ENCODE assay signal across 25 mouse cellular contexts in genomic region chr13:30952044-30952443, GRCm38 (mm10). TPM values are rescaled to one million over a fixed set of nuclear protein-coding genes. Genes with fewer than 3 reads are reported as not detected.
A peak's percentile ranks its signal among the peaks of the same experiment; 100 is the strongest.
DNase-seq lines count a peak whose midpoint lies in the region; ATAC-seq lines count a peak whose summit lies in the region.
"Had no signal": no experiment of that assay in that cellular context is flagged by ENCODE, and none has a peak within 500 bp of the region (broad histone marks: within the 10 kb centered on the region; RNA-seq: fewer than 3 reads in every experiment).

No protein-coding gene starts in this region.

- H3K9ac ChIP-seq in limb, embryonic 11.5 days (ENCODE audit: low read length) = no peak overlapping the region
- no peak overlapping the region for H3K9ac ChIP-seq in midbrain, embryonic 11.5 days (ENCODE audit: low read length)
- H3K9ac ChIP-seq in midbrain, embryonic 13.5 days (replicated peaks) = no peak overlapping the region

- 93% methylated on average over 2 of the region's 2 CpGs for WGBS in limb, embryonic 11.5 days
- WGBS in limb, embryonic 10.5 days = 97% methylated on average over 2 of the region's 2 CpGs
- WGBS in midbrain, embryonic 11.5 days = 92% methylated on average over 2 of the region's 2 CpGs
- 91% methylated on average over 2 of the region's 2 CpGs for WGBS in midbrain, embryonic 13.5 days

- no peaks in the 10 kb centered on the region for H3K9me3 ChIP-seq in limb, embryonic 11.5 days (ENCODE audit: control insufficient read depth, low read length)
- no peaks in the 10 kb centered on the region for H3K9me3 ChIP-seq in limb, embryonic 10.5 days (replicated peaks)
- no peaks in the 10 kb centered on the region for H3K9me3 ChIP-seq in midbrain, embryonic 11.5 days (ENCODE audit: control insufficient read depth, low read length)
- no peaks in the 10 kb centered on the region for H3K9me3 ChIP-seq in midbrain, embryonic 13.5 days

- H3K27ac ChIP-seq in limb, embryonic 11.5 days (replicated peaks; ENCODE audit: low read depth, low read length) = no peak overlapping the region
- no peak overlapping the region for H3K27ac ChIP-seq in limb, embryonic 10.5 days
- H3K27ac ChIP-seq in midbrain, embryonic 11.5 days (ENCODE audit: low read depth, low read length) = no peak overlapping the region
- H3K27ac ChIP-seq in midbrain, embryonic 13.5 days = no peak overlapping the region

- no peaks in the 10 kb centered on the region for H3K27me3 ChIP-seq in limb, embryonic 11.5 days (ENCODE audit: control insufficient read depth, insufficient read depth, low read length)
- H3K27me3 ChIP-seq in limb, embryonic 10.5 days (ENCODE audit: low read depth, poor library complexity, severe bottlenecking) = no peaks in the 10 kb centered on the region
- H3K27me3 ChIP-seq in midbrain, embryonic 11.5 days (ENCODE audit: control insufficient read depth, insufficient read depth, low read length) = no peaks in the 10 kb centered on the region
- H3K27me3 ChIP-seq in midbrain, embryonic 13.5 days = no peaks in the 10 kb centered on the region
- H3K27me3 ChIP-seq: CH12.LX, Patski had no signal

- no peak overlapping the region for H3K4me2 ChIP-seq in limb, embryonic 11.5 days (ENCODE audit: low read depth, severe bottlenecking)
- H3K4me2 ChIP-seq in midbrain, embryonic 11.5 days = no peak overlapping the region
- H3K4me2 ChIP-seq in midbrain, embryonic 13.5 days (replicated peaks) = no peak overlapping the region

- ATAC-seq in limb, embryonic 11.5 days (ENCODE audit: insufficient number of reproducible peaks, low FRiP score, low TSS enrichment, low read depth) = no peak
- ATAC-seq in midbrain, embryonic 11.5 days (ENCODE audit: low FRiP score) = no peak
- ATAC-seq in midbrain, embryonic 13.5 days = no peak
- ATAC-seq in megakaryocyte, adult 5-6 weeks (ENCODE audit: poor library complexity, severe bottlenecking) = peak; percentile 53
- ATAC-seq: activated CD4-positive, CD25-positive, alpha-beta regulatory T cell, adult 4 months; CD4-positive, CD25-positive, alpha-beta regulatory T cell, adult 4 months; Patski had no signal

- H3K4me1 ChIP-seq in limb, embryonic 11.5 days (ENCODE audit: control insufficient read depth, insufficient read depth, low read length) = no peaks in the 10 kb centered on the region
- H3K4me1 ChIP-seq in limb, embryonic 10.5 days = no peaks in the 10 kb centered on the region
- H3K4me1 ChIP-seq in midbrain, embryonic 11.5 days (ENCODE audit: control insufficient read depth, insufficient read depth, low read length) = no peaks in the 10 kb centered on the region
- no peaks in the 10 kb centered on the region for H3K4me1 ChIP-seq in midbrain, embryonic 13.5 days (replicated peaks)

- H3K36me3 ChIP-seq in limb, embryonic 11.5 days (ENCODE audit: control insufficient read depth, insufficient read depth, low read length) = no peaks in the 10 kb centered on the region
- 0 out of 2 replicates have a peak, but pooled peaks cover 6% of the 10 kb centered on the region for H3K36me3 ChIP-seq in limb, embryonic 10.5 days
- 0 out of 2 replicates have a peak, but pooled peaks cover 4% of the 10 kb centered on the region for H3K36me3 ChIP-seq in midbrain, embryonic 11.5 days (ENCODE audit: control insufficient read depth, insufficient read depth, low read length)
- peaks cover 4% of the 10 kb centered on the region; the same call in 1 of the 2 replicates for H3K36me3 ChIP-seq in midbrain, embryonic 13.5 days

- no peak overlapping the region for H3K4me3 ChIP-seq in limb, embryonic 11.5 days (ENCODE audit: low read depth, low read length)
- no peak overlapping the region for H3K4me3 ChIP-seq in limb, embryonic 10.5 days
- no peak overlapping the region for H3K4me3 ChIP-seq in midbrain, embryonic 11.5 days (ENCODE audit: low read depth, low read length)
- H3K4me3 ChIP-seq in midbrain, embryonic 13.5 days (replicated peaks) = no peak overlapping the region

- DNase-seq in heart, adult 11 months = peak; percentile 31
- no peak for DNase-seq in heart, adult 8-10 months (ENCODE audit: low spot score)
- peak; percentile 10 for DNase-seq in limb, embryonic 11.5 days (ENCODE audit: low spot score)
- no peak for DNase-seq in limb, embryonic 10.5 days (ENCODE audit: low spot score)
- DNase-seq in midbrain, embryonic 11.5 days (ENCODE audit: low spot score, missing footprints) = peak; percentile 56
- DNase-seq in kidney, postnatal 4 days = no peak
- DNase-seq: adrenal gland, adult 2 months; adrenal gland, adult 8-10 months; adrenal gland, postnatal 10 days; adrenal gland, postnatal 14 days; adrenal gland, postnatal 25 days; adrenal gland, postnatal 36 days; B cell, adult 2 months; cerebellum, adult 11 months; cerebellum, adult 11-12 months had no signal

RNA-seq across cellular contexts. Expression of gene Hus1b, which starts 4.5 kb away (rescaled TPM):
- total RNA-seq in heart, adult 8-10 months (2022) = under 1 TPM in 3 of 4 experiments, not detected in 1; 0.28 to 0.55 (median 0.35) TPM
- not detected in 2 replicates for polyA plus RNA-seq in limb, embryonic 11.5 days (2014; fragmentation: Nextera tagmentation; extraction: Ambion mirVana)
- 0.13 TPM in 1 of 2 replicates, not detected in the other for polyA plus RNA-seq in limb, embryonic 10.5 days (2016; fragmentation: Nextera tagmentation; extraction: Ambion mirVana)
- polyA plus RNA-seq in midbrain, embryonic 11.5 days (2014; fragmentation: Nextera tagmentation; extraction: Ambion mirVana) = 0.14 TPM in 1 of 2 replicates, not detected in the other
- polyA plus RNA-seq in midbrain, embryonic 13.5 days (2015; fragmentation: Nextera tagmentation; extraction: Ambion mirVana) = not detected in 2 replicates
- 0.65 and 0.98 TPM in 2 replicates for total RNA-seq in megakaryocyte, adult 5-6 weeks (2015)
- total RNA-seq in megakaryocyte, adult 5-6 weeks (2017) = 0.98 and 1.3 TPM in 2 replicates
- polyA plus RNA-seq: activated CD4-positive, CD25-positive, alpha-beta regulatory T cell, adult 4 months; G1E; Patski had no signal

RNA-seq across cellular contexts. Expression of gene Exoc2, which starts 21.8 kb away (rescaled TPM):
- total RNA-seq in heart, adult 8-10 months (2022) = 10 to 100 TPM; 13.1 to 17.2 (median 15.6) TPM
- 30.9 and 32.7 TPM in 2 replicates for polyA plus RNA-seq in limb, embryonic 11.5 days (2014; fragmentation: Nextera tagmentation; extraction: Ambion mirVana)
- polyA plus RNA-seq in limb, embryonic 10.5 days (2016; fragmentation: Nextera tagmentation; extraction: Ambion mirVana) = 25.2 and 31.1 TPM in 2 replicates
- polyA plus RNA-seq in midbrain, embryonic 11.5 days (2014; fragmentation: Nextera tagmentation; extraction: Ambion mirVana) = 41.3 and 49.9 TPM in 2 replicates
- polyA plus RNA-seq in midbrain, embryonic 13.5 days (2015; fragmentation: Nextera tagmentation; extraction: Ambion mirVana) = 44.7 and 50.9 TPM in 2 replicates
- total RNA-seq in megakaryocyte, adult 5-6 weeks (2015) = 51.4 and 59.8 TPM in 2 replicates
- total RNA-seq in megakaryocyte, adult 5-6 weeks (2017) = 51.5 and 53.6 TPM in 2 replicates

RNA-seq across cellular contexts. Expression of gene Gm5447, which starts 22.0 kb away (rescaled TPM):
- not detected for total RNA-seq in heart, adult 8-10 months (2022)
- polyA plus RNA-seq in limb, embryonic 11.5 days (2014; fragmentation: Nextera tagmentation; extraction: Ambion mirVana) = not detected in 2 replicates
- polyA plus RNA-seq in limb, embryonic 10.5 days (2016; fragmentation: Nextera tagmentation; extraction: Ambion mirVana) = 0.11 TPM in 1 of 2 replicates, not detected in the other
- polyA plus RNA-seq in midbrain, embryonic 11.5 days (2014; fragmentation: Nextera tagmentation; extraction: Ambion mirVana) = not detected in 2 replicates
- polyA plus RNA-seq in midbrain, embryonic 13.5 days (2015; fragmentation: Nextera tagmentation; extraction: Ambion mirVana) = 0.11 and 0.14 TPM in 2 replicates
- 0.07 TPM in 1 of 2 replicates, not detected in the other for total RNA-seq in megakaryocyte, adult 5-6 weeks (2015)
- 0.59 TPM in 1 of 2 replicates, not detected in the other for total RNA-seq in megakaryocyte, adult 5-6 weeks (2017)
- total RNA-seq: adrenal gland, adult 18-20 months; adrenal gland, adult 2 months; adrenal gland, postnatal 14 days; adrenal gland, postnatal 25 days; adrenal gland, postnatal 36 days; CH12.LX; ES-E14; MEL had no signal
- polyA plus RNA-seq: adrenal gland, adult 2 months; CD4-positive, CD25-positive, alpha-beta regulatory T cell, adult 4 months; G1E had no signal

Comparison
In these comparisons a context has a peak if more than half of its experiments do, and no peak if none do; other contexts are left out.
1. DNase-seq: peak in heart, adult 11 months (single experiment), limb, embryonic 11.5 days (single experiment) and midbrain, embryonic 11.5 days (single experiment); none in heart, adult 8-10 months (single experiment), limb, embryonic 10.5 days (single experiment) and kidney, postnatal 4 days (0 of 2).